Mouse (Mus musculus): Measurements from ENCODE around the gene Camk2b.
A peak's percentile ranks its signal among the peaks of the same experiment; 100 is the strongest.
"Not testable (repeated sequence)": the region's sequence is repeated elsewhere in the genome, so short reads cannot be mapped to it uniquely, and the experiment has no call there.

Camk2b gene

DNA sequence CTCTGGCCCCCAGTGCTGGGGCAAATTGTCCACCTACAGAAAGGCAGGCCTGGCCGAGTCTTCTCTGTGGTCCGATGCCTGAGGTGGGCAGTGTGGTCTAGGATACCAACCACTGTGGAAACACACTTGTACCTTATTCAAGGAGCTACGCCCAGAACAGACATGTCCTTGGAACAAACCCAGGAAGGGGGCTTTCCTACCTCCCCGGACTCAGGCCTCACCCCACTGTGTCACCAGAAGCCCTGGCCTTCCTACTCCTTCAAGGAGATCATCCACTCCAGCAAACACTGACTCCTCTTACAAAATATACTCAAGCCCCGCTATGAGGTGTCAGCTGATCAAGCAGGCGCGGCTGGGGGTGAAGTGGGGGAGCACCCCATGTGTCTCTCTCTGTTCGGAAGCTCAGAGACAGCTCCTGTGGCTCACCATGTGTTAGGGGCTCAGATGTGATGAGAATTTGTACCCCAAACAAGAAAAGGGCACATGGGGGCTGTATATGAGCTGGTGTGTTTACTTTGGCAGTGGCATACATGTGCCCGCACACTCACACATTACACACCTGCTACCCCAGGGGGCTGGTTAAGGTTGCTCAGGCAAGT, 49.3 kb downstream of the Camk2b start:
- DNase-seq (ENCODE audit: inconsistent age in 2 of 2, low spot score in 1 of 2), result no peak

DNA sequence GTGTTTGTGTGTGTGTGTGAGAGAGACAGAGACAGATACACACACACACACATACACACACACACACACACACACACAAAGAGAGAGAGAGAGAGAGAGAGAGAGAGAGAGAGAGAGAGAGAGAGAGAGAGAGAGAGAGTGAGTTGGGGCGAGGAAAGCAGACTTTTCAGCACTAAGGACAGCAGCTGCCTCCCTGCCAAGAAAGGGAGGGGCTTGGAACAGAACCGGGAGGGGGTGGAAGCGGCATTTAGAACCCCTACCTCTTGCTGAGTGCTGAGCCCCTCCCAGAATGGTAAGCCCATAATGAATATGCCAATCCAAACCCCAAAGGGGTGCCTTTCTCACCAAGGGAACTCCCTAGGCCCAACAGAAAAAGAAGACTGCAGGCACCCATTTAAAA, 49.8 kb downstream of the Camk2b start:
- peak in 1 of 2 experiments; percentile 76 for DNase-seq (ENCODE audit: inconsistent age in 2 of 2, low spot score in 1 of 2)

DNA sequence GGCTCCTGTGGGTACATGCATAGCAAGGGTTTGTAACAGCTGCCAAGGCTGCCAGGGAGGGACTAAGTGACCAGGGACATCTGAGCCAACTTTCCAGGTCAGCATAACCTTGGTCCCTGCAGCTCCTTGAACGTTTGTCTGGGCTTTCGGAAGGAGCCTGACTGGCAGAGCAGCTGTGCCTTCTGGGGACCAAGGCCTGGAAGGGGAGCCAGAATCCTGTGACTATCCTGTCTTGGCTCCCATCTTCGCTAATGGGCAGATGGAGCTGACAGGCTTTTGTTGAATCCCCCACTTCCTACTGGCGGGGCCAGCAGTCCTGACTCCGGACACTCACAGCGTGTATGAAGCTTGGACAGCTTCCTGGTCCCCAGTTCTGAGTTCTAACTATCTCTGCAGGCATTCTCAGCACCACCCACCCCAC, 51.1 kb downstream of the Camk2b start:
- peak; percentile 71 to 86 for DNase-seq (ENCODE audit: inconsistent age in 2 of 2, low spot score in 1 of 2)

DNA sequence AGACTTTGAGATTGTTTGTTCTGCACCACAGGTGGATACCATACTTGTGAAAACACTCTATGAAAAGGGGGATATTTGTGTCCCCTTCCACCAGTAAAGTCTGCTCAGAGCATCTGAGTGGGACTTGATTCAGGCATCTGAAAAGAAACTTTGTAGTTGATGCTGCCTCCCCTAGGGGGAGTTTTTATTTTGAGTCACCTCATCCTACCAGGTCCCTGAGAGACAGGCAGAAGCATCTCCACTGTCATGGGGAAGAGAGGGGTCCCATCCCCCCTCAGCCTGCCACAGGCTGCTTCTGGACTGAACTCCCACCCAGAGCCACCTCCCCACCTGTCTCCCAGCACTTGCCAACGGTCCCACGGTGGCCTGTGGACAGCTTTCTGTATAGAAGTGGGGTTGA, 52.8 kb downstream of the Camk2b start:
- peak in 1 of 2 experiments; percentile 45 for DNase-seq (ENCODE audit: inconsistent age in 2 of 2, low spot score in 1 of 2)

DNA sequence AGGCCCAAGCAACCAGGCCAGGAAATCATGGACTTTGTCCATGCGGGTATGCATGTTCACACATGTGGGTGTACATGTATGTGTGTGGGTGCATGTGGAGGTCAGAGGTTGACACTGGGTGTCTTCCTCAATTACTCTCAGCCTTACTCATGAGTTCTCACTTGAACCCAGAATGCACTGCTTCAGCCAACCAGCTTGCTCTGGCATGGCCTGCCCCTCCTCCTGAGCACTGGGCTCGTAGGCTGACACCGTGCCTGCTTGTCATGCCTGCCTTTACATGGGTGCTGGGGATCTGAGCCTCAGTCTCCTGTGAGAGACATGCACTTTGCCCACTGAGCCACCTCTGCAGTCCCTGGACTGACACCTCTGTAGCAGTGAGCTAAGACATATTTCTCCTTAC, 54.3 kb downstream of the Camk2b start:
- DNase-seq (ENCODE audit: inconsistent age in 2 of 2, low spot score in 1 of 2), result no peak

DNA sequence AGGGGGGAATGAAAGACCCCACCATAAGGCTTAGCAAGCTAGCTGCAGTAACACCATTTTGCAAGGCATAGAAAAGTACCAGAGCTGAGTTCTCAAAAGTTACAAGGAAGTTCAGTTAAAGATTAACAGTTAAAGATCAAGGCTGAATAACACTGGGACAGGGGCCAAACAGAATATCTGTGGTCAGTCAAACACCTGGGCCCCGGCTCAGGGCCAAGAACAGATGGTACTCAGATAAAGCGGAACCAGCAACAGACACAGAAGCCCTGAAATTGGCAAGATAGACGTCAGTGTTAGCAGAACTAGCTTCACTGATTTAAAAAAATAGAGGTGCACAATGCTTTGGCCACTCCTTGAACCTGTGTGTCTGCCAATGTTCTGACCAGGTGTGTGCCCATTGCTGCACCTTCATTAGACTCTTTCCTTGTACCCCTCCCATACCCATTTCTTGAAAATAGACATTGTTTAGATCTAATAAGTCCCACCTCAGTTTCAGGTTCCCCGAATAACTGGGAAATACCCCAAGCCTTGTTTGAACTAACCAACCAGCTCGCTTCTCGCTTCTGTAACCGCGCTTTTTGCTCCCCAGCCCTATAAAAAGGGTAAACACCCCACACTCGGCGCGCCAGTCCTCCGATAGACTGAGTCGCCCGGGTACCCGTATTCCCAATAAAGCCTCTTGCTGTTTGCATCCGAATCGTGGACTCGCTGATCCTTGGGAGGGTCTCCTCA, 55.2 kb downstream of the Camk2b start:
- DNase-seq (ENCODE audit: inconsistent age in 2 of 2, low spot score in 1 of 2), result not testable (repeated sequence)

DNA sequence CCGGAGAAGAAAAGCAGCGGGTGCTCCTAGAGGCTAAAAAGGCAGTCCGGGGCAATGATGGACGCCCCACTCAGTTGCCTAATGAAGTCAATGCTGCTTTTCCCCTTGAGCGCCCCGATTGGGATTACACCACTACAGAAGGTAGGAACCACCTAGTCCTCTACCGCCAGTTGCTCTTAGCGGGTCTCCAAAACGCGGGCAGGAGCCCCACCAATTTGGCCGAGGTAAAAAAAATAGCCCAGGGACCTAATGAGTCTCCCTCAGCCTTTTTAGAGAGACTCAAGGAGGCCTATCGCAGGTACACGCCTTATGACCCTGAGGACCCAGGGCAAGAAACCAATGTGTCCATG, 58.4 kb downstream of the Camk2b start:
- peak in 1 of 2 experiments; percentile 72 for DNase-seq (ENCODE audit: inconsistent age in 2 of 2, low spot score in 1 of 2)

DNA sequence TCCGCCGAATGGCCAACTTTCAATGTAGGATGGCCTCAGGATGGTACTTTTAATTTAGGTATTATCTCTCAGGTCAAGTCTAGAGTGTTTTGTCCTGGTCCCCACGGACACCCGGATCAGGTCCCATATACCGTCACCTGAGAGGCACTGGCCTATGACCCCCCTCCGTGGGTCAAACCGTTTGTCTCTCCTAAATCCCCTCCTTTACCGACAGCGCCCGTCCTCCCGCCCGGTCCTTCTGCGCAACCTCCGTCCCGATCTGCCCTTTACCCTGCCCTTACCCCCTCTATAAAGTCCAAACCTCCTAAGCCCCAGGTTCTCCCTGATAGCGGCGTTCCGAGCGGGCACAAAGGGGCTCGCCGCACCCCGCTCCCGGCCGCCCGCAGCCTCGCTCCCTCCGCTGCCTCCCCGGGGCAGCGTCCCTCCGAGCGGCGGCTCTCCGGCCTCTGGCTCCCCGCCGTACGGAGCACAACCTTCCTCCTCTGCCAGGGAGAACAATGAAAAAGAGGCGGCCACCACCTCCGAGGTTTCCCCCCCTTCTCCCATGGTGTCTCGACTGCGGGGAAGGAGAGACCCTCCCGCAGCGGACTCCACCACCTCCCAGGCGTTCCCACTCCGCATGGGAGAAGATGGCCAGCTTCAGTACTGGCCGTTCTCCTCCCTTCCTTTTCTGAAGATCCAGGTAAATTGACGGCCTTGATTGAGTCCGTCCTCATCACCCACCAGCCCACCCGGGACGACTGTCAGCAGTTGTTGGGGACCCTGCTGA, 59.0 kb downstream of the Camk2b start:
- peak in 1 of 2 experiments; percentile 69 for DNase-seq (ENCODE audit: inconsistent age in 2 of 2, low spot score in 1 of 2)

DNA sequence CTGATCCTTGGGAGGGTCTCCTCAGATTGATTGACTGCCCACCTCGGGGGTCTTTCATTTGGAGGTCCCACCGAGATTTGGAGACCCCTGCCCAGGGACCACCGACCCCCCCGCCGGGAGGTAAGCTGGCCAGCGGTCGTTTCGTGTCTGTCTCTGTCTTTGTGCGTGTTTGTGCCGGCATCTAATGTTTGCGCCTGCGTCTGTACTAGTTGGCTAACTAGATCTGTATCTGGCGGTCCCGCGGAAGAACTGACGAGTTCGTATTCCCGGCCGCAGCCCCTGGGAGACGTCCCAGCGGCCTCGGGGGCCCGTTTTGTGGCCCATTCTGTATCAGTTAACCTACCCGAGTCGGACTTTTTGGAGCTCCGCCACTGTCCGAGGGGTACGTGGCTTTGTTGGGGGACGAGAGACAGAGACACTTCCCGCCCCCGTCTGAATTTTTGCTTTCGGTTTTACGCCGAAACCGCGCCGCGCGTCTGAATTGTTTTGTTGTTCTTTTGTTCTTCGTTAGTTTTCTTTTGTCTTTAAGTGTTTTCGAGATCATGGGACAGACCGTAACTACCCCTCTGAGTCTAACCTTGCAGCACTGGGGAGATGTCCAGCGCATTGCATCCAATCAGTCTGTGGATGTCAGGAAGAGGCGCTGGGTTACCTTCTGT, 59.7 kb downstream of the Camk2b start:
- peak in 1 of 2 experiments; percentile 74 for DNase-seq (ENCODE audit: inconsistent age in 2 of 2, low spot score in 1 of 2)

DNA sequence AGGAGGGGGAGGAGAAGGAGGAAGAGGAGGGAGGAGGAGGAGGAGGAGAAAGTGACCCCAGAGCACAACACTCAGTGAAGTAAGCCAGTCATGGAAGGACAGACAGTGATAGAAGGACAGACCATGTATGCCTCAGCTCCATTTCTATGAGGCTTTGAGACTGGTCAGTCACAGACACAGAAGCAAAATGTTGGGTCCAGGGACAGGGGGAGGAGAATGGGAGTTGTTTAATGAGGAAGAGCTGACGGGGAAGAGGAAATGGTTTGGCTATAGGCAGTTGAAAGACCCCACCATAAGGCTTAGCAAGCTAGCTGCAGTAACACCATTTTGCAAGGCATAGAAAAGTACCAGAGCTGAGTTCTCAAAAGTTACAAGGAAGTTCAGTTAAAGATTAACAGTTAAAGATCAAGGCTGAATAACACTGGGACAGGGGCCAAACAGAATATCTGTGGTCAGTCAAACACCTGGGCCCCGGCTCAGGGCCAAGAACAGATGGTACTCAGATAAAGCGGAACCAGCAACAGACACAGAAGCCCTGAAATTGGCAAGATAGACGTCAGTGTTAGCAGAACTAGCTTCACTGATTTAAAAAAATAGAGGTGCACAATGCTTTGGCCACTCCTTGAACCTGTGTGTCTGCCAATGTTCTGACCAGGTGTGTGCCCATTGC, 60.7 kb downstream of the Camk2b start:
- DNase-seq (ENCODE audit: inconsistent age in 2 of 2, low spot score in 1 of 2), result peak in 1 of 2 experiments; percentile 57

DNA sequence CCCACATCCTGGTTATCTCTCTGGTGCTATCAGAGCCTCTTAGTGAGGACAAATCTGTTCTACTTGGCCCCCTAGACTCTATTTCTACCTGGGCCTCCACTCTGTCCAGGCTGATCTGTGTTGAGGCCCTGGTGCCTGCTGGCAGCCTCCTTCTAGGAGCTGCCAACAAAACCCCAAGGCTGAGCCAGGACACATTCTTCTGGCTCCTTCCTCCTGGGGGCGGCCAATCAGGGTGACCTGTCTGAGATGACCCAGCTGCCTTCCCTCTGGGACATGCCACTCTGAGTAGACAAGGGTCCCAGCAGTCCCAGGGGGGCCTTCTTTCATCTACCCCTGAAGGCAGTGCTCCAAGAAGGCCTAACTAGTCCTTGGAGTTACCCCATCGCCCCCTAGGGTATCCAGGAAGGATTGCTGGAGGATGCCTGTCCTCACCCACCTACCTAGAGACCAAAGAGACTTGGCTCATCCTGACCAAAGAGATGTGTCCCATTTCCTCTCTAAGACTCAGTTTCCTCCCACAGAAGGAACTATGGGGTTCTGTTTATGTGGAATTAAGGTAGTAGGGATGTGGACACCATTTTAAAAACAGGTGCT, 63.0 kb downstream of the Camk2b start:
- peak in 1 of 2 experiments; percentile 52 for DNase-seq (ENCODE audit: inconsistent age in 2 of 2, low spot score in 1 of 2)

DNA sequence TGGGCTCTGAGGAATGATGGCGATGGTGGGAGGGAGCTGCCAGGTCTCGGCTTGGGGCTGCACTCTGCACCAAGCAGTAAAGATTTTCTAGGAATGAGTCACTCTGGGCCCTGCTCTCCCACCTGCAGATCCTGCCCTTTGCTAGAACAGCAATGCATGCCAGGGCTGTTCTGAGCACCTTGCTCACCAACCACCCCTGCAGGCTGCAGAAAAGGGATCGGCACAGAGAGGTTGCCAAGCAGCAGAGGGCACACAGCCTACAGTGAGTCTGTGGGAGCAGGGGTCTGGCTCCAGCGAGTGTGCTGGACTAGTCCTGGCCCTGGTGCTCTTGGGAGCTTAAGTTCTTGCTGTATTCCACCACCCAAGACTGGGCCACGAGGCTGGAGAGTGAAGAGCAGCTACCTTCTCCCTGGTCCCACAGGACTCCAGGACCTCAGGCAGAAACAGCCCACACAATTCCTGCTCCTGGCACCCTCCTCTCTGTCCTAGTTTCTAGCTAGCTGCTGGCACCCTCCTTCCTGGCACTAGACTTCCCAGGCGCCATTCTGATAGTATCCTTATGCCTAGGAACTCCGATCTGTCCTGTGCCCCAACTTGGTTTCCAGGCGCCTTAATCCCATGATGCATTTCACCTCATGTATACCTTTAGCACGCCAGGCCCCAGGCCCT, 64.0 kb downstream of the Camk2b start:
- peak in 1 of 2 experiments; percentile 52 for DNase-seq (ENCODE audit: inconsistent age in 2 of 2, low spot score in 1 of 2)

DNA sequence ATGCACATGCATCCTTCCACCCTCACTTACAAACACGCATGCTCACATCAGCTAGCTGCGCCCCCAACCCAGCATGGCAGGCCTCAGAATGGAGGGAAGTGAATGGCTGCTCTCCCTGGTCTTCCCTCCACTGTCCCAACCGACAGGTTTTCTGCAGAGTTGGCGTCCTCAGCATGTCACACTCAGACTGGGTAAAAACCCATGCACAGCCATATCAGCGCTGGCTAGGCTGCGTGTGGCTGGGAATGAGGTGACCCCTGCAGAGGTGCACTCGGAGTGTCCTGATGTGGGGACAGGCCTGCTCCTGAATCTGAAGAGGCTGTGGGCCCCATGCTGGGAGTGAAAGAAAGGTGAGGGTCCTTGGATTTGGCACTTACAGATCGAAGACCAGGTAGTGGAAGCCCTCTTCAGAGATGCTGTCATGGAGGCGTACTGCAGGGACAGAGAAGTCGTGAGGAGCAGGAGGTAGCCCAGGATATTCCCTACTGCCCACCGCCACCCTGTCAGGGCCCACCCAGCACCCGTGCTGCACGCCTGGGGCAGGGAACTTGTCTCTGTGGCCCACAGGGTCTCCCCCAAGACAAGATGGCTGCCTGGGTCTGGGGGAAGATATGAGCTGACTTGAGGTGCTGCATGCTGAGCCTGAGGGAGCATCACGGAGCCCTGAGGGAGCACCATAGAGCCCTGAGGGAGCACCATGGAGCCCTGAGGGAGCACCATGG, 65.0 kb downstream of the Camk2b start:
- peak in 1 of 2 experiments; percentile 57 for DNase-seq (ENCODE audit: inconsistent age in 2 of 2, low spot score in 1 of 2)

DNA sequence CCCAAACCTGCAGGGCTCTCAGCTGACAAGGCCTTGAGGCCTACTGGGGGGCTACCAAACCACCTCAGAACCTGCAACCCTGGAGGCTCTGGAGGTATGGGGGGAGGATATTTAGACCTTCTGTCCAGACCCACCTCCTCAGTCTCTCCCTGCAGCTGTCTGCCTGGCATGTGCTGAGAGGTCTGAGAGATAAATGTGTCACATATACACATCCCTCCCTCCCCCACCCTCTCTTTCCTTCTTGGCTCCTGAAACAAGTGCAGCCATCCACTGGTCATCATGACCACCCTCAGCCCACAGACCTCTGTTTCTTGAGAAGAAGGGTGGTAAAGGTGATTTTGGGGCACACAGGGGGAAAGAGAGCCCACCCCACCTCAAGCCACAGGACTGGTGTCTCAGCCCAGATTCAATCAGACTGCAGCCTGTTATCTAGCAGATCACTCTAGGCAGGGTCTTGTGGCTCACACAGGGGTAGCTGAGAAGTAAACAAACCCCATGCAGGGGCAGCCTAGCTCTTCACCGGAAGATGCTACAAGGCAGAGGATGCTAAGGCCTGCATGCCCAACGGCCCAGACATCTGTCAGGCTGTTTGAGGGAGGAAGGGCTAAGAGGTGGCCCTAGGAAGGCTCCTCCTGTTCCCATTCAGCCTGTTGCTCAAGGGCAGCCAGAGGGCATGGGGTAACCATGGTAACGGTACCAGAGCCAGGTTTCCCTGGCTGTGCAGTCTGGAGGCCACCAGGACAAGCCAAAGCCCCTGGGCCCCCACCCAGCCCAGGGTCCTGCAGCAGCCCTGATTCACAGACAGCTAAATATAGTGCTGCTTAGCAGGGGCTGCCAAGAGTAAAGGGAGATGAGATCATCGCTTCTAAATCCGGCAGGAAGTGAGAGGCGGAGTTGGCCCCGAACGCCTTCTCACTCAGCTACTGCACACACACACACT, 66.1 kb downstream of the Camk2b start:
- DNase-seq (ENCODE audit: inconsistent age in 2 of 2, low spot score in 1 of 2), result peak; percentile 89 to 93

DNA sequence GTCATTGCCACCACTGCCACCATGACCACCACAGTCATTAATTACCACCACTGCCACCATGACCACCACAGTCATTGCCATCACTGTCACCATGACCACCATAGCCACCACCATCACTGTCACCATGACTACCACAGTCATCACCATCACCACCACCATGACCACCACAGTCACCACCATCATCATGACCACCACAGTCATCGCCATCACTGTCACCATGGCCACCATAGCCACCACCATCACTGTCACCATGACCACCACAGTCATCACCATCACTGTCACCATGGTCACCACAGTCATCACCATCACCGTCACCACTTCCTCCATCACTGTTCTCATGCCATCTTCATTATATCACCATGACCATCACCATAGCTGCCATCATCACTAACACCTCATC, 67.7 kb downstream of the Camk2b start:
- DNase-seq (ENCODE audit: inconsistent age in 2 of 2, low spot score in 1 of 2), result no peak

DNA sequence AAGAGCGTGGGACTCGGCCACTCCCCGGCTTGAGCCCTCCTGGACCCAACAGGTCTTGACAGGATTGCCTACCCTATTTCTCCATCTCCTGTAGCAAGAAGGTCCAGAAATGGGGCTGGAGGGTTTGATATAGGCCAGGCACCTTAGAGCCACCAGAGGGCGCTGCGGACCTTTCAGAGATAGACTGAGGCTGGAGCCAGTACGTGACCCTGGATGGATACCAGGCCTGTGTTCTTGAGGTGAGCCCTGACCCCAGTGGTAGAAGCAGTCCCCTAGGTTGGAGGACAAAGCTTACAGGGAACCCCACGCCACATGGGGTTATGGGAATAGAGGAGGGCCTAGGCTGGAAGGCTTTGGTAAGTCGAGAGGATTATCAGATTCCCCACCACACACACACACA, 70.2 kb downstream of the Camk2b start:
- peak; percentile 85 to 96 for DNase-seq (ENCODE audit: inconsistent age in 2 of 2, low spot score in 1 of 2)

DNA sequence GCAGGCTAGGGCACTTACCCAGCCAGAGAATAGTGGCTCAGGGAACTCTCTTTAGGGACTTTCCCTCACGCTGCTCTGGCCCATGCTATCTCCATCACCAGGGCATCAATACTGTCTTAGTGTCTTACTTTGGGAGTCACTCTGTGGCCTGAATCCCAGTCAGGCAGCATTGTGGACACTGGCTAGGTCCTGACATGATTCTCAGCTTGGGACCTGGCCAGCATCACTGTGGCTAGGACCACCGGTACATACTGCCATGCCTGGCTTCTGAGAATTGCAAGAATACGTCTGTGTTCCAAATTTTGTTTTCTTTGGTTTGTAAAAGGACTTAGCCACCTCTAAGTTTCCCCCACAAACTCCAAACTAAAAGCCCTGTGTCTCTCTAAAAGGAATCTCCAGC, 71.3 kb downstream of the Camk2b start:
- no peak for DNase-seq (ENCODE audit: inconsistent age in 2 of 2, low spot score in 1 of 2)

DNA sequence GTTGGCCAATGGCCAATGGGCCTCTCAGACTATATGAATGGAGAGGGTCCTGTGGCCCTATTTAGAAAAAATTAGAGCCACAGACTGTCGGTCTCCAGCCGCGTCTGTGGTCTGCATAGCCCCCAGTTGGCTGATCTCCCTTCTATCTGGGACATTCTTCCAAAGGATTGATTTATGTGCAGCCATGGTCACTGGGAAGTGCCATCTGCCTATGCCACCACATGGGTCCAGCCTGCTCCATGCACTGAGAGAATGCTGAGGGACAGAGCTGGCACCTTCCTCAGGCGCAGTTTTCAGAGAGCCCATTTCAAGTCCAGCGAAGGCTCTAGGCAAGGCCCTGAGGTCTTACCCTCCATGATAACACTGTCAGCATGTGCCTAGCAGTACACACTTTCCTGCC, 72.0 kb downstream of the Camk2b start:
- no peak for DNase-seq (ENCODE audit: inconsistent age in 2 of 2, low spot score in 1 of 2)

Measured in adrenal gland, adult (tissue).